Mouse (Mus musculus) limb, embryonic 12.5 days (tissue): ENCODE measurements around the gene Mgat4e. TPM values are rescaled to one million over a fixed set of nuclear protein-coding genes. Genes with fewer than 3 reads are reported as not detected.

Source experiments
- polyA plus RNA-seq: library from polyadenylated mRNA; unstranded; fragments of >200 nt; fragmentation: Nextera tagmentation; extraction: Ambion mirVana; gene quantifications from 2 replicates; pipeline ENCODE4 v1.2.1, GENCODE M21; 2016

Mgat4e gene
- polyA plus RNA-seq, 1 experiment from 2014 or later, result not detected

Other genes starting within 250 kb of the Mgat4e start
- gene Ppfia4, start 216.8 kb downstream of the Mgat4e start, polyA plus RNA-seq, result 6.5 and 6.7 TPM in 2 replicates
- gene Tmem183a, start 187.7 kb downstream of the Mgat4e start, polyA plus RNA-seq, result 96.6 and 99.3 TPM in 2 replicates
- not detected in 2 replicates for gene 4933406M09Rik, start 163.7 kb downstream of the Mgat4e start, polyA plus RNA-seq
- gene Cyb5r1, start 144.1 kb downstream of the Mgat4e start, polyA plus RNA-seq, result 42.6 and 44.0 TPM in 2 replicates
- gene Adipor1, start 134.3 kb downstream of the Mgat4e start, polyA plus RNA-seq, result 80.7 and 86.4 TPM in 2 replicates
- 35.0 and 37.8 TPM in 2 replicates for gene Klhl12, start 94.2 kb downstream of the Mgat4e start, polyA plus RNA-seq
- gene Rabif, start 55.0 kb downstream of the Mgat4e start, polyA plus RNA-seq, result 32.6 and 34.1 TPM in 2 replicates
- gene Kdm5b, start 10.5 kb upstream of the Mgat4e start, polyA plus RNA-seq, result 105 and 111 TPM in 2 replicates
- 0.14 and 0.34 TPM in 2 replicates for gene Syt2, start 97.0 kb upstream of the Mgat4e start, polyA plus RNA-seq